Comparison of ENCODE assay signal across 22 mouse cellular contexts in the genomic region with DNA sequence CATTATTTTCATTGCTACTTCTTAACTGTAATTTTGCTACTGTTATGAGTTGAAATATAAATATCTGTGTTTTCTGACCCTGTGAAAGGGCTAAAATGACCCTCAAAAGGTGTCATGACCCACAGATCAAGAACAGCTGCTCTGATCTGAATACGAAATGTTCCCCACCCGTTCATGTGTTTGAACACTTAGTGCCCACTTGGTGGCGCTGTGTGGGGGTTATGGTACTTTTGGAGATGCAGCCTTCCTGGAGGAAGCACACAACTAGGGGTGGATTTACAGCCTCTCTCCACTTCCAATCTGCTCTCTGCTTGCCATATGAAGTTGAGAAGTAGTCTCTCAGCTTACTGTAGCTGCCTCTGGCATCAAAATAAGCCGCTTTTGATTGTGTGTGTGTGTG. TPM values are rescaled to one million over a fixed set of nuclear protein-coding genes. Genes with fewer than 3 reads are reported as not detected.
A peak's percentile ranks its signal among the peaks of the same experiment; 100 is the strongest.
DNase-seq lines count a peak whose midpoint lies in the region; ATAC-seq and TF ChIP-seq lines count a peak whose summit lies in the region.
"Had no signal": no experiment of that assay in that cellular context is flagged by ENCODE, and none has a peak within 500 bp of the region (broad histone marks: within the 10 kb centered on the region; RNA-seq: fewer than 3 reads in every experiment).

No protein-coding gene starts in this region.

- H3K9me3 ChIP-seq in E14TG2a.4 (ENCODE audit: low read length) = 0 out of 2 replicates have a peak, but pooled peaks cover 4% of the 10 kb centered on the region
- peaks cover 4% of the 10 kb centered on the region; the same call in 1 of the 2 replicates for H3K9me3 ChIP-seq in kidney, embryonic 16.5 days (ENCODE audit: low read length)
- H3K9me3 ChIP-seq: heart, embryonic 13.5 days; hindbrain, embryonic 13.5 days; liver, embryonic 15.5 days had no signal

- no peak overlapping the region for H3K4me2 ChIP-seq in kidney, embryonic 16.5 days (replicated peaks; ENCODE audit: low read depth, low read length)
- H3K4me2 ChIP-seq: heart, embryonic 13.5 days; hindbrain, embryonic 13.5 days; limb, embryonic 12.5 days; liver, embryonic 15.5 days had no signal

- peaks cover 40% of the 10 kb centered on the region for H3K27me3 ChIP-seq in E14TG2a.4 (ENCODE audit: insufficient read depth, low read length)
- no peaks in the 10 kb centered on the region for H3K27me3 ChIP-seq in kidney, embryonic 16.5 days (ENCODE audit: insufficient read depth, low read length)
- H3K27me3 ChIP-seq: heart, embryonic 13.5 days; hindbrain, embryonic 13.5 days; limb, embryonic 12.5 days; liver, embryonic 15.5 days had no signal

- no peak for ATAC-seq in kidney, embryonic 16.5 days (ENCODE audit: low FRiP score, low TSS enrichment)

- TF ChIP-seq POLR2A in bone marrow, adult 2 months (IDR thresholded peaks at IDR 0.05; ENCODE audit: borderline replicate concordance, control insufficient read depth, low read depth, low read length) = no peak

- TF ChIP-seq CTCF in layer of hippocampus, adult 2 months (conservative IDR thresholded peaks at IDR 0.05) = peak; percentile 42
- TF ChIP-seq CTCF in E14TG2a.4 (conservative IDR thresholded peaks at IDR 0.05; ENCODE audit: low read length) = peak; percentile 51
- peak; percentile 29; the same call in 1 of the 2 replicates for TF ChIP-seq CTCF in bone marrow, adult 2 months (IDR thresholded peaks at IDR 0.05; ENCODE audit: control insufficient read depth, insufficient read depth, low read length)

- H3K4me3 ChIP-seq in layer of hippocampus, adult 2 months = no peak overlapping the region
- H3K4me3 ChIP-seq in E14TG2a.4 (replicated peaks; ENCODE audit: low read length) = no peak overlapping the region
- no peak overlapping the region for H3K4me3 ChIP-seq in bone marrow, adult 2 months (replicated peaks; ENCODE audit: control insufficient read depth, low read depth, low read length)
- no peak overlapping the region for H3K4me3 ChIP-seq in kidney, embryonic 16.5 days (ENCODE audit: low read length)
- H3K4me3 ChIP-seq: gastrocnemius, adult 2 months; heart, embryonic 13.5 days; hindbrain, embryonic 13.5 days; limb, embryonic 12.5 days; liver, embryonic 15.5 days had no signal

- 94% methylated on average over 4 of the region's 4 CpGs for WGBS in bone marrow, adult 2 months
- 92% methylated on average over 4 of the region's 4 CpGs for WGBS in kidney, embryonic 16.5 days

- H3K4me1 ChIP-seq in E14TG2a.4 (replicated peaks; ENCODE audit: low read depth, low read length) = no peaks in the 10 kb centered on the region
- H3K4me1 ChIP-seq in bone marrow, adult 2 months (ENCODE audit: control insufficient read depth, insufficient read depth, low read length) = peaks cover 3% of the 10 kb centered on the region
- no peaks in the 10 kb centered on the region for H3K4me1 ChIP-seq in kidney, embryonic 16.5 days (ENCODE audit: insufficient read depth, low read length)
- H3K4me1 ChIP-seq: hindbrain, embryonic 13.5 days; liver, embryonic 15.5 days had no signal

- H3K36me3 ChIP-seq in E14TG2a.4 (ENCODE audit: insufficient read depth, low read length) = no peaks in the 10 kb centered on the region
- no peaks in the 10 kb centered on the region for H3K36me3 ChIP-seq in kidney, embryonic 16.5 days (ENCODE audit: insufficient read depth, low read length)
- H3K36me3 ChIP-seq: heart, embryonic 13.5 days; hindbrain, embryonic 13.5 days; limb, embryonic 12.5 days; liver, embryonic 15.5 days had no signal

- H3K27ac ChIP-seq in layer of hippocampus, adult 2 months = no peak overlapping the region
- H3K27ac ChIP-seq in bone marrow, adult 2 months (ENCODE audit: control insufficient read depth, insufficient read depth, low read depth, low read length, poor library complexity) = no peak overlapping the region
- no peak overlapping the region for H3K27ac ChIP-seq in kidney, embryonic 16.5 days (ENCODE audit: low read length)
- H3K27ac ChIP-seq: gastrocnemius, adult 2 months; heart, embryonic 13.5 days; hindbrain, embryonic 13.5 days; limb, embryonic 12.5 days; liver, embryonic 15.5 days had no signal

- no peak overlapping the region for H3K9ac ChIP-seq in kidney, embryonic 16.5 days (replicated peaks; ENCODE audit: low read length)
- H3K9ac ChIP-seq: heart, embryonic 13.5 days; hindbrain, embryonic 13.5 days; limb, embryonic 12.5 days; liver, embryonic 15.5 days had no signal

- no peak for DNase-seq in layer of hippocampus, adult 2 months (ENCODE audit: low spot score in 2 of 2)
- no peak for DNase-seq in layer of hippocampus, adult 9-11 months
- peak; percentile 45 to 46 for DNase-seq in B cell, adult 2 months
- no peak for DNase-seq in ovary, postnatal 10 days (ENCODE audit: low spot score)
- DNase-seq: adrenal gland, postnatal 14 days; cerebellum, adult 18-20 months; cerebellum, postnatal 25 days; embryo, embryonic 11 days; gastrocnemius, adult 2 months; kidney, adult 8-10 months; kidney, postnatal 36 days; lung, postnatal 10 days; midbrain, embryonic 14.5 days; retina, postnatal 1 day; thymus, postnatal 36 days had no signal

RNA-seq across cellular contexts. Expression of a gene that starts 13.8 kb away (rescaled TPM):
- total RNA-seq in layer of hippocampus, adult 2 months (2021) = 1 to 10 TPM; 1.7 TPM
- polyA plus RNA-seq in bone marrow, adult 2 months (2011; ENCODE audit: insufficient read depth, insufficient read length, low replicate concordance, missing spikeins) = 3.0 and 10.2 TPM in 2 replicates
- 31.2 and 34.5 TPM in 2 replicates for polyA plus RNA-seq in kidney, embryonic 16.5 days (2015; fragmentation: Nextera tagmentation; extraction: Ambion mirVana)

RNA-seq across cellular contexts. Expression of a gene that starts 18.9 kb away (rescaled TPM):
- 10 to 100 TPM; 14.8 to 15.3 TPM for total RNA-seq in layer of hippocampus, adult 2 months (2021)
- polyA plus RNA-seq in bone marrow, adult 2 months (2011; ENCODE audit: insufficient read depth, insufficient read length, low replicate concordance, missing spikeins) = 27.5 and 41.1 TPM in 2 replicates
- polyA plus RNA-seq in kidney, embryonic 16.5 days (2015; fragmentation: Nextera tagmentation; extraction: Ambion mirVana) = 50.0 and 52.6 TPM in 2 replicates

RNA-seq across cellular contexts. Expression of a gene that starts 47.4 kb away (rescaled TPM):
- 10 to 100 TPM; 17.9 to 20.3 TPM for total RNA-seq in layer of hippocampus, adult 2 months (2021)
- polyA plus RNA-seq in bone marrow, adult 2 months (2011; ENCODE audit: insufficient read depth, insufficient read length, low replicate concordance, missing spikeins) = 21.4 and 36.6 TPM in 2 replicates
- 76.1 and 77.1 TPM in 2 replicates for polyA plus RNA-seq in kidney, embryonic 16.5 days (2015; fragmentation: Nextera tagmentation; extraction: Ambion mirVana)

Comparison
In these comparisons a context has a peak if more than half of its experiments do, and no peak if none do; other contexts are left out.
1. DNase-seq: peak in B cell, adult 2 months (2 of 2); none in layer of hippocampus, adult 2 months (0 of 2), layer of hippocampus, adult 9-11 months (single experiment) and ovary, postnatal 10 days (single experiment).
2. Peak in every context shown above with its lines, with median percentiles within 50 percentile points of each other: CTCF ChIP-seq.